Mouse (Mus musculus) heart, adult 8-10 months (tissue): Measurements from ENCODE around the gene Cdsn. TPM values are rescaled to one million over a fixed set of nuclear protein-coding genes. Genes with fewer than 3 reads are reported as not detected.
A peak's percentile ranks its signal among the peaks of the same experiment; 100 is the strongest.
"Not testable (repeated sequence)": the region's sequence is repeated elsewhere in the genome, so short reads cannot be mapped to it uniquely, and the experiment has no call there.

Experiments
- DNase-seq: peaks from one replicate; pipeline ENCODE4 v3.0.0; 2022; ENCODE audit warnings: low spot score
- total RNA-seq, 4 experiments: library from RNA; stranded (reverse); gene quantifications; 2 replicates each; pipeline ENCODE4 v1.2.4; 2022

Gene Cdsn
- under 1 TPM; 0.14 to 0.37 (median 0.27) TPM for total RNA-seq

DNA sequence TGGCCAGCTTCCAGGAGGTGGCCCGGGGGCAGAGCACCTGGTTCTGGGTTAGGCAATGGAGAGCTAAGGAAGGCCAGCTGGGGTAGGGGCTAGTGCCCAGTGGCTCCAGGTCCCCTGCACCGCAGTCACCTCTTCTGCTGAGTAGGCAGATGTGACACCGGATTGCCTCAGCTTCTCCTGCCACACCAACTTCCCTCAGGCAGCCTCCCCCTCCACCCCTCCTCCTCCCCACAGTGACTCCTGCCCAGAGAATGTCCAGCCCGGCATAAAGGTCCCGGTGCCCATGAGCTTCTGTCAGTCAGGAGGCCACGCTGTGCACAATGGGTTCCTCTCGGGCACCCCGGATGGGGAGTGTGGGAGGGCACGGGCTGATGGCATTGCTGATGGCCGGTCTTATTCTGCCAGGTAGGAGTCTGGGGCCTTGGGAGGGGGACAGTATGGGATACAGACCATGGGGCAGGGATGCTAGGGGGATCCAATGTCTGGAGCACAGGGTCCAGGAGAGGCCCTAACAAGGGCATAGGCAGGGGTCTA, at the start of gene Cdsn:
Gene Cdsn, plus strand, starts transcription at position 248 of the 534 bp plus-strand sequence.
- DNase-seq = no peak

- no peak for DNase-seq
Observed at GRCm38 (mm10) chr17:35502226-35502625, 49.7 kb upstream of the Cdsn start.

DNA sequence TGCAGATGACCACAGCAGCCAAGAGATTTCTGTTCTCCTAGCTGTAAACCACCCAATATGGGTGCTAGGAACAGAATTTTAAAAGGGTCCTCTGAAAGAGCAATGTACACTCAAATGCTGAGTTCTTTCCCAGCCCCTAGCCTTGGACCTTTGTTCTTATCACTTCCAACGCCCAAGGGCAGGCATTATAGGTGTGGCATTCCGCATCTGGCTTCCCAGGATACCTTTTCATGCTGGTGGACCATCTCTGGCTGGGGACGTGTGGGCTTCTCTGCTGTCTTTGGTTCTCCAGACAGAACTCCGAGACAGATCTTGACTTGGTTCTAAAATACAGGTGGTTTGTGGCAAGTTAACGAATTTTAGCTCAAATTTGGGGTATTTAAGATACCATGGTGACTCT, 49.2 kb upstream of the Cdsn start:
- DNase-seq = no peak

GRCm38 (mm10) chr17:35503849-35504248, 48.1 kb upstream of the Cdsn start:
- DNase-seq = no peak

DNA sequence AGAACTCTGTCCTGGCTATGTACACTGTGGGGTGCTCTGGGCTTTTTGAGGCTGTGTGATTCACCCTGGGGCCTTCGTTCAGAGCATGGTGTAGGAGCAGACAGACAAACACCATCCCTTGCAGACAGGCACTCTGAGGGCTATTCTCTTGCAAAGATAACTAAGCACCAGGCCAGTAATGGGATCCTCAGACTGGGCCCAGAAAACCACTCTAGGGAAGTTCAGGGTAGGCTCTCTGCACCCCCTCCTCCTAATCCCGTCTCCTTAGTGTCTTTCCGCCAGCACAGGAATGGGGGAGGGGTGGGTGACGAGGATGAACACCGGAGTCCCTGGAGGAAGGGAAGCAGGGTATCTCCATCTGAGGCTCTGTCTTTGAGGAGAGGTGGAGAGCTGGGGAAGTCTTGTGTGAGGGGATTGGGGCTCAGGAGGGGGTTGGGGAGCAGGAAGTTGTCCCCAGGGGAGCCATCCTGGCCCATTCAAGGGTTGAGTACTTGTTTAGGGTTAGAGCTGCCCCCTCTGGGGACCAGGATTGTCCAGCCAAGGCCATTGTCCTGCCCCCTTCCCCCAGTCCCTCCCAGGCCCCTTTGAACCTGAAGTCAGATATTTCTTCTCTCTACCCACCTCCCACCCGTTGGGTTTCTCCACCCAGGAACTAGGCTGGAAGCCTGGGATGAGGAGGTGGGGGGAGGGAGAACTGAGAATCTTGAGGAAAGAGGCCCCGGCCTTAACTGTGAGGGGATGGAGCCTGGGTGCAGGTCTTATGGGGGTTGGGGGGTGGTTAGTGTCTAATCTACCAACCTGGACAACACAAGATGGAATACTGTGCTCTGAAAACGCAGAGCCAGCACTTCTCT, 47.1 kb upstream of the Cdsn start:
- no peak for DNase-seq

- DNase-seq = no peak
Observed at GRCm38 (mm10) chr17:35505776-35506175, 46.2 kb upstream of the Cdsn start, which contains the start of gene Pou5f1. Gene Pou5f1, plus strand, starts transcription at chr17:35506018.

DNA sequence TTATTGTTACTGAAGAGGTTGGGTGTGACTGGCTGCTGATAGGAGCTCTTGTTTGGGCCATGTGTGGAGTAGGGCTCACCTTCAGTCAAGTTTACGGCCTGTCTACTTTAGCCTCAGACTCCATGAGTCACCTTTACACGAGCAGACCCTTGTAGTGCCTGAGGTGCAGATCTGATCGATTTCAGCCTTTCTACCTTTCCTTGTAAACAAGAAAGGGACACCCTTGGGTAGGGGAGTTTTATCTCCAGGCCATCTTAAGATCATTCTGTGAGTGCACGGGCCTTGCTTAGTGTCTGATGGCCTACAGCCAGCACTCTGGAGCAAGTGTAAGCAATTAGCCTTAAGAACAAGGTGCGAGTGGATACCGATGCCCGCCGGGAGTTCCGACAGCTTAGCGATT, 45.0 kb upstream of the Cdsn start:
- DNase-seq = no peak

DNA sequence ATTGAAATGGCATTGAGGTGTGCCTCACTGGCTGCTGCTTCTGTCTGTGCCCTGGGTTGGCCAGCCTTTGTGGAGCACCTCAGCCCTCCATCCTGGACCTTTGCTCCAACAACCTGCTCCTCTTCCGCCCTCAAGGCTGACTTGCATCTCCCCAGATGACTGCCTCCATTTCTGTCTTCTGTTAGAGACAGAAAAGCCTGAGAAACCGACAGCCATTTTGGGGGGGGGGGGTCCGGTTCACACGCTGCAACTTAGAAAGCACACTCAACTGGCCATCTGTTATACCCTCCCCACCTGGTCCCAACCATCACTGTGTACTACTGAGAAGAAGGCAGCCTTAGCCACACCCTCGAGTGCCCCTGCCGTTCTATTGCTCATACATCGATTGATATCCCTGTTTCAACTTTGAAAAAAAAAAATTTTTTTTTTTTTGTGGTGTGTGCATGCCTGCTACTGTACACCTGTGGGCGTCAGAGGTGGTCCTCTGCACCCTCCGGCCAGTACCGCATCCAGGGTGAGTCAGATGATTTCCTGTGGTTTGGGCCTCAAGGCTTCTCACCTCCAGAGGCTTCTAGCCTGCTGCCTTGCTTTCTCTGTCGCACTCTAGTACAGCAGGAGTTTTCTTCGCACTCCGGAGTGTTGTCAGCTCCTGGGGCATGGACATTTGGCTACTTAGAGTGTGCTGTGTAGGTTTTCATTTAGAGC, 44.2 kb upstream of the Cdsn start:
- DNase-seq = no peak

- DNase-seq = not testable (repeated sequence)
Observed at GRCm38 (mm10) chr17:35508279-35508678, 43.6 kb upstream of the Cdsn start.

DNA sequence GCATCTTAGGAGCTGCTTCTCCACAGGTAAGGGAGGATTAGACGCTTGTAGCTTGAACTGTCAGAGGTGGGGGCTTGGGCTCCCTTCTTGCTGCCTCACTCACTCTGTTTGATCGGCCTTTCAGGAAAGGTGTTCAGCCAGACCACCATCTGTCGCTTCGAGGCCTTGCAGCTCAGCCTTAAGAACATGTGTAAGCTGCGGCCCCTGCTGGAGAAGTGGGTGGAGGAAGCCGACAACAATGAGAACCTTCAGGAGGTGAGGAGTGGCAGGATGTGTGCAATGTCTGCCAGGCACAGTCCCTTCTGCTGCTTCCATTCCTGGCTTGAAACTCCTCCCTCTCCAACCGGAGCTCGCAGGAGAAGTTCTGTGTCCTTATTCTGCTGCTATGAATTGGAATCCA, 42.6 kb upstream of the Cdsn start:
- DNase-seq = no peak

DNA sequence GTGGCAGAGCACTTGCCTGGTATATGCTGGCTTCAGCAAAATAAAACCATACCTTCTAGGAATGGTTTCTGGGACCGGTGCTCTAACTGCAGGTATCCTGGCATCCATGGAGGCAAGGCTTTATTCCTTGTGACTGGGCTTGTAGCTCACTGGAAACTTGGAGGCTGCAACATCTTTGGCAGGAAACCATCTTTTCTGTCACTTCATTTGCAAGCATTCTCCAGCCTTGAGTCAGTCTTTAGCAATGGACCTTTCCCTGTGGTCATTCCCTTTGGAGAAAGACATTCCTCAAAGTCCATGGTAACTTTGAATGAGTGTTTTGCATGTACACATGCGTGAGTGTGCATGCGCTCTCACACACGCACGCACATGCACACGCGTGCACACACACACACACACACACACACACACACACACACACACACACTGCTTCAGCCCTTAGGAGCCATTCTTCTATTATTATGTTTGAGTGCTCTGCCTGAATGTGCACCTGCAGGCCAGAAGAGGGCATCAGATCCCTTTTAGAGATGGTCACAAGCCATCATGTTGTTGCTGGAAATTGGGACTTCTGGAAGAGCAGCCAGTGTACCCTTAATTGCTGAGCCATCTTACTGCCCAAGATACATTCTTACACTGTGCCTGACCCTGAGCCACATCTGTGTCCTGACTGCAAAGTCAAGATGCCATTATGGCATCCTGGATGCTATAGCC, 38.9 kb upstream of the Cdsn start:
- DNase-seq = no peak

DNA sequence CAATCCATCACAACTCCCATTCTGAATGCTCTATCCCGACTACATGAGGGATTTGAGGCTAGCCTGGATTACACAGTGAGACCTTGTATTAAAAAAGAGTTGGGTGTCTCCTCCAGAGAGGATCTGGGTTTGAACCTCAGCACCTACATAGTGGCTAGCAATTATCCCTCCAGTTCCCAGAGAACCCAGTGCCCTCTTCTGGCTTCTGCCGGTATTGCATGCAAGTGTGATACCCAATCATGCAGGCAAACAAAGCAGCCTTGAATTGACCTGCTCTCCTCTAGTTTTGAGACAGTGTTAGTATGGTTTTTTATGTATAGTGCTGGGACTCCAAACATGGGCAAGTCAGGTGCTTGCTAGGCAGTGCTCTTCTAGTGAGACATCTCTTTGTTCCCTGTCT, 38.0 kb upstream of the Cdsn start:
- peak; percentile 55 for DNase-seq

- DNase-seq = no peak
Observed at GRCm38 (mm10) chr17:35514756-35515155, 37.2 kb upstream of the Cdsn start.

DNA sequence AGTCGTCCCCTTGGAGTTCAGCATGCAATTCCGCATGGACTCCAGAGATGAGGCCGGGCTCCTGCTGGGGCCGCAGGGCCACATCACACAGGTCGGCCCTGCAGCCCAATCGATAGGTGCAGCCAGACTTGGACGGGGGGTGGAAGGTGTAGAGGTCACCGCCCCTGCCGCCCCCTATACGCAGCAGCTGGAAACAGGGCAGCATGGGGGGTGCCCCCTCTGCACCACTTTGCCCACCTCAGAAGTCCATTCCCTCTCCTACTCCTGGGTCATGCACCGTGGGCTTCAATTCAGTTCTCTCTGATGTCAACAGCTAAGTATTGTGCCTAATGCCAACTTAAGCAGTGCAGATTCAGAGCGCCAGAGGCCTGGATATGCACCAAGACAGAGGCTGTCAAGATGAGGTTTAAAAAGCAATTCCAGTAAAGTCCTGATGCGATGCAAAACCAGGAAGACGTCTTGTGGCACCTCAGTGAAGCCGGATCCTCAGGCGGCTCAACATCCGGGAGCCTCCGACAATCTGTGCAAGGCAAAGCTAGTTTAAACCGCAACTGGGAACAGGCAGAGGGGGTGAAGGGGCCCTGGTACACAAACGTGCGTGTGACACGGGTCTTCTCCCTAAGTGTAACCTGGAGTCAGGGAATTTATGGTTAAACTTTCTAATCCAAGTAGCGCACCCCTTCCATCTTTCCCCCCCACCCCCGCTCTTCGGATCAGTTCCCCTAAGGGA, 35.9 kb upstream of the Cdsn start:
- DNase-seq = peak; percentile 24

DNA sequence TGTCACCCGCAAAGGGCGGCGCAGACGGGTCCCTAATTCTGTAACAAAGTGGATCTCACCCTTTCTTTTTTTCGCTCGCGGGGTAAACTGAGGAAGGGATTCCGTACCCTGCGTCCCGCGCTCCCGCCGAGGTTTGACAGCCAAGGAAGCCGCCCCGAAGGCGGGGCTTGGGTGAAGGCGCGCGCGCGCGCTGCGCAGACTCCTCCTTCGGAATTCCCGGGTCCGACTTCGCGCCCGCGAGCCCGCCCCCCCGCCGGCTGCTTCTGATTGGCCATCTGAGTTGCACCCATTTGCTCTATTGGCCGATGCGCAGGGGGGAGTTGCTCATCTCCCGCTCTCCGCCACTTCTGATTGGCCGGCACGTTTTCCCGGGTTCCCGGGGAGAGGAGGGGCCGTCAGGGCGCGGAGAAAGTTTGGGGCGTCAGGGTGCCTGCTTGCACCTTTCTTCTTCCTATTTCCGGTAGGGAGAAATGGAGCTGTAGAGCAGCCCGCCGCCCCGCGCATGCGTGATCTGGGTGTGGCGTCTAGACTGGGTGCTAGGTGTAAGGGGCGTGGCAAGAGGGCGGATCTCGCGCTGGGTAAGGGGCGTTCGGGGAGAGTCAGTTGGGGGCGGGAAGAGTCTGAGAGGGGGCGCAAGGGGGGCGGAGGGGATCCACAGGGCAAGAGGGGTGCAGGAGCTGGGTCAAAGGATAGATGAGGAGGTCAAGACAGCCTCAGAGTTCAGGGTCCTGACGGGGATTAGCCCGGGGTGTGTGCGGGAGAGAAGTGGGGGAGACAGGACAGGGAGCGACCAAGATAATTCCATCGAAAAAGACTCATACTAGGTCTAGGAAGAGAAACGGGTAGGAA, 35.1 kb upstream of the Cdsn start, which contains the start of the genes Tcf19 and Cchcr1:
Gene Tcf19, minus strand, starts transcription at position 173 of the 849 bp plus-strand sequence.
Gene Cchcr1, plus strand, starts transcription at position 449 of the 849 bp plus-strand sequence.
- DNase-seq = peak; percentile 96

GRCm38 (mm10) chr17:35517526-35517925, 34.4 kb upstream of the Cdsn start:
- no peak for DNase-seq

DNA sequence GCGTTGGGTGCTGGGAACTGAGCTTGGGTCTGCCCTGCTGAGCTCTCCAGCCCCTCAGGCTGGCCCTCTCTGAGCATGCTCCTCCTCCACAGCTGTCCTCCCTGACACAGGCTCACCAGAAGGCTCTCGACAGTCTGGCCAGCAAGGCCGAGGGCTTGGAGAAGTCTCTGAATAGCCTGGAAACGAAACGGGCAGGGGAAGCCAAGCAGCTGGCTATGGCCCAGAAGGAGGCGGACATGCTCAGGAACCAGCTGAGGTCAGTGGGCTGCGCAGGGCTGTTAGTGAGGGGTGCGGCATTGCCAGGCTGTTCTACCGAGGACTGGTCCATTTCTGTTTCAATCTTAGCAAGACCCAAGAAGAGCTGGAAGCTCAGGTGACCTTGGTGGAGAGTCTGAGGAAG, 27.6 kb upstream of the Cdsn start:
- no peak for DNase-seq

DNA sequence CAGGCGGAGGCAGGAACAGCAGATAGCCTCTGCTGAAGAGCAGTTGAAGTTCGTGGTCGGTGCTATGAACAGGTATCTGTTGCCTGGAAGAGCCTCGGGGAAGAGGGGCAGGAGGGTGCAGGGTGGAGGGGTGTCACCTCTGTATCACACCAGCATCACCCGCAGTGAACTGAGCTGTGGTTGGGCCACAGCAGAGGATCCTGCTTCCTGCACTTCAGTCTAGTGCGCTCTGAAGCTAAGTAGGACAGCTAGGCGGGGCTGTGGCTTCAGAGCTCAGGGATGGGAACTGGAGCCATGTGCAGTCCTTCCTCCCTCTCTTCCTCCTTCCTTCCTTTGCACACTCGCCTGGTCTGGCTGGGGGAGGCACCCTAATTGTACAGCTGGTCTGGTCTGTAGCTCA, 25.3 kb upstream of the Cdsn start:
- no peak for DNase-seq

- DNase-seq = no peak
Observed at GRCm38 (mm10) chr17:35532360-35532759, 19.6 kb upstream of the Cdsn start.

GRCm38 (mm10) chr17:35532901-35533300, 19.0 kb upstream of the Cdsn start, which contains the start of gene Psors1c2:
Gene Psors1c2, plus strand, starts transcription at chr17:35533201.
- DNase-seq = no peak
